Mouse (Mus musculus): ENCODE data around the gene Mc3r.

- peak; percentile 79 for TF ChIP-seq CTCF (IDR thresholded peaks at IDR 0.05; ENCODE audit: low read depth)
- no peak for TF ChIP-seq EP300 (IDR thresholded peaks at IDR 0.05; ENCODE audit: low read depth)
These were observed 21.3 kb upstream of the Mc3r start for GRCm38 (mm10) chr2:172226945-172227344.
